Mouse (Mus musculus) kidney, embryonic 16.5 days (tissue): ENCODE measurements at regions not wholly inside any gene's neighbourhood (a gene's known extent, or its start where the extent isn't known, plus 50 kb on each side); places are given as distances from the start of the nearest gene placed in this dataset.

Source experiments
- ATAC-seq: fragments of 200-750 bp; cut with Nextera tagmentation; 2 replicates; pipeline ENCODE4 v1.8.0; 2017; ENCODE audit warnings: moderate TSS enrichment; ENCODE audit not compliant: low FRiP score, low TSS enrichment
- H3K27ac ChIP-seq: fragments of 300-500 bp; sonication (generic); 2 replicates; pipeline ENCODE4 v1.5.1; 2014; ENCODE audit warnings: low read length
- H3K27me3 ChIP-seq: fragments of 300-500 bp; sonication (generic); 2 replicates; pipeline ENCODE4 v1.6.1; 2014; ENCODE audit warnings: low read length, control low read depth, mixed read lengths; ENCODE audit not compliant: insufficient read depth
- H3K36me3 ChIP-seq: fragments of 300-500 bp; sonication (generic); 2 replicates; pipeline ENCODE4 v1.6.1; 2014; ENCODE audit warnings: low read length, control low read depth, mixed read lengths; ENCODE audit not compliant: insufficient read depth
- H3K4me1 ChIP-seq: fragments of 300-500 bp; sonication (generic); 2 replicates; pipeline ENCODE4 v1.6.1; 2014; ENCODE audit warnings: low read length, control low read depth, mixed read lengths; ENCODE audit not compliant: insufficient read depth
- H3K4me2 ChIP-seq: fragments of 300-500 bp; sonication (generic); replicated peaks from 2 replicates; pipeline ENCODE4 v1.6.1; 2014; ENCODE audit warnings: low read depth, low read length
- H3K4me3 ChIP-seq: fragments of 300-500 bp; sonication (generic); 2 replicates; pipeline ENCODE4 v1.5.1; 2014; ENCODE audit warnings: mild to moderate bottlenecking, low read length
- H3K9ac ChIP-seq: fragments of 300-500 bp; sonication (generic); replicated peaks from 2 replicates; pipeline ENCODE4 v1.6.1; 2014; ENCODE audit warnings: low read length
- H3K9me3 ChIP-seq: fragments of 300-500 bp; sonication (generic); 2 replicates; pipeline ENCODE4 v1.6.1; 2016; ENCODE audit warnings: low read length, control low read depth
- WGBS: fragments of 180-500 bp; shearing (Covaris S2); extraction: QIAGEN DNeasy Blood & Tissue Kit; methylation state at CpG from one replicate; pipeline ENCODE4 v1.1.7; 2014; 5-methylcytosine and 5-hydroxymethylcytosine counted together

DNA sequence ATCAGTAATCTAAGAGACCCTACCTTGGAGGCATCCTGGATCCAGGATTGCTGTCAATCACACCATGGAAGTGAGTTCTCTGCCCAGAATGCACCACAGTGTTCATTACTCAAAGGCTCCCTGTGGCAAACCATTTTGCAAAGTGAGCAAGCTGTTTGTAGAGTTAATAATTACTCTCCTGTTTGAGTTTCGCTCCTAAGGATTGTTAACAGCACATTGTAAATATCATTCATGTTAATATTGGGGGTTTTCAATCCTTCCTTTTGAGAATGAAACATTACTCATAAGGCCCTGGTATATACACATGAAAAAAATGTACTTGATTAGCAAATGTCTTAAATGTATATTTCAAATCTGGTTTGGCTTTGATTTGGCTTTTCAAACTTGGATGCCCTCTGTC lies 58.1 kb upstream of the Clstn2 start:
- WGBS = 83% methylated on average over 1 of the region's 1 CpGs
- H3K9me3 ChIP-seq = no peaks in the 10 kb centered on the region
- no peaks in the 10 kb centered on the region for H3K27me3 ChIP-seq
- H3K4me1 ChIP-seq = no peaks in the 10 kb centered on the region
- H3K4me3 ChIP-seq = no peak overlapping the region
- H3K4me2 ChIP-seq = no peak overlapping the region
- no peak for ATAC-seq
- no peaks in the 10 kb centered on the region for H3K36me3 ChIP-seq
- no peak overlapping the region for H3K9ac ChIP-seq
- H3K27ac ChIP-seq = no peak overlapping the region

DNA sequence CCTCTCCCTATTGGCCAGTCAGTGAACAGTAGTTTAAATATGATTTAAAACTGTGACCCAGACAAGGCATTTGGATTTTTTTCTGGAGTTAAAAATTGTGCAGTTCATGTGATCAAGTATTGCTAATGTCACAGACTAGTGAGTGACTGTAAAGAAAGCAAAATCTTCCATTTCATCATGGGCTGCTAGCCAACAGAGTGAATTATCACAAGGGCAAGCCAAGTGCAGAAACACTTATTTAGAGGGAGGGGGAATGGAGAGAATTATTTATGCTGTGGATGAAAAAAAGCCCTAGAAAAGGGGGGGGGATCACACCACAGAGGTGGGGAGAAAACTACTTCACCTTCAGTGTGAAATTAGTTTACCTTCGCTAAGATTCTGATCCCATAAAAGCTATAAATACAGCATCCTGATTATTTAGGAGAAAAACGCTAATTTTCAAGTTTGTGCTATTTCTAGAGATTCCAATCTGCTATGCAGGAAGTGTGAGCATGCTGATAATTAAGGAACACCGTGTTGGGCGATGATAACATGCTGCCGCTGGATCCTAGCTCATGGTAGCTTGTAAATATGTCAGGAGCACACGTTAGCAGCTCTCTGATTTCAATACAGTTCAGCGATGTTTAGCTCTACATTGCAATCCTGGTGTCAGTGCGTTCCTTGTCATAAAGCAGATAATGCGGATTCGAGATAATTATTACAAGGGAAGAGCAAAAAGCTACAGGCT lies 62.2 kb upstream of the Clstn2 start:
- WGBS = 54% methylated on average over 10 of the region's 10 CpGs
- ATAC-seq = no peak
- no peak overlapping the region for H3K9ac ChIP-seq
- H3K36me3 ChIP-seq = no peaks in the 10 kb centered on the region
- no peaks in the 10 kb centered on the region for H3K4me1 ChIP-seq
- H3K4me3 ChIP-seq = no peak overlapping the region
- H3K4me2 ChIP-seq = no peak overlapping the region
- H3K9me3 ChIP-seq = no peaks in the 10 kb centered on the region
- H3K27me3 ChIP-seq = no peaks in the 10 kb centered on the region
- no peak overlapping the region for H3K27ac ChIP-seq

DNA sequence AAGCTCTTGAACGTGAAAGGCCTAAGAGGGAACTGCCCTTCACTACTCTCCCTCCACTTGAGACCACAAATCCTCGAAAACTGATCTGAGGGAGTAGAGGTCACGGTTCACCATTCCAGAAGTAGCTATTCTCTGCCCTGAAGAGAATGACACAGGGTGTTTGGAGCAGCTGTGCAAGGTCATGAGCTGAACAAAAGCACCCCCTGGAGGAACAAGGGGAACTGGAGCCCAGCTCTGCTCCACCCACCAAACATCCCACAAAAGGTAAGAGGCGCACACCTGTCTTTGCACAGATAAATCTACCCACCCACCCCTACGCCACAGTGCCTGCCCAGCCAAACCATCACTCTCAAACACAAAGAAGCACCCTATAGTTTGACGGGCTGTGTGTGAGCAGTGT lies 90.4 kb upstream of the Clstn2 start:
- ATAC-seq = no peak
- no peaks in the 10 kb centered on the region for H3K4me1 ChIP-seq
- 49% methylated on average over 6 of the region's 6 CpGs for WGBS

DNA sequence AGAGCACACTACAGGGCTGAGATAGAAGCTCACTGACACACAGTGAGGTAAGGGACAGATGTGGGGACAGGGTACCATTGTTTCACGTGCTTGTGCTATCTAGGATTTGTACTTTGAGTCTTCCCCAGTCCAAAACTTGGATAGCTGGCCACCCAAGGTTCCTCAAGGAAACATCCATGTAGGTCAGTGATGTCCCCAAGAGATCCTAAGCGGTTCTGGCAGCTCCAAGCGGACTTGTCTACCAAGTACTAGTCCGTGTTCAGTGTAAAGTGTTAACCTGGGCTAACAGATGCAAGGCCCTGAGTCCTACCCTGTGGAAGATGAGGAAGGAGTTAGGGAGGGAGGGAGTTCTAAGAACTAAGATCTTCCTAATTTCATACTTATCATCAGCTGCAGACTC lies 96.6 kb upstream of the Clstn2 start:
- Histone ChIP-seq H3K4me1 (no peaks in the 10 kb centered on the region), H3K9ac (no peak overlapping the region), H3K9me3 (no peaks in the 10 kb centered on the region), H3K4me2 (no peak overlapping the region), H3K4me3 (no peak overlapping the region), H3K36me3 (no peaks in the 10 kb centered on the region), H3K27ac (no peak overlapping the region), H3K27me3 (no peaks in the 10 kb centered on the region)
- ATAC-seq = no peak
- WGBS = 91% methylated on average over 4 of the region's 4 CpGs

More for the DNA sequence above, 90.4 kb upstream of the Clstn2 start:
- Histone ChIP-seq H3K36me3 (no peaks in the 10 kb centered on the region), H3K4me3 (no peak overlapping the region), H3K27me3 (no peaks in the 10 kb centered on the region), H3K27ac (no peak overlapping the region), H3K9me3 (no peaks in the 10 kb centered on the region), H3K9ac (no peak overlapping the region), H3K4me2 (no peak overlapping the region)

- Histone ChIP-seq H3K9me3 (no peaks in the 10 kb centered on the region), H3K4me1 (no peaks in the 10 kb centered on the region), H3K4me2 (no peak overlapping the region), H3K27ac (no peak overlapping the region), H3K27me3 (no peaks in the 10 kb centered on the region), H3K36me3 (no peaks in the 10 kb centered on the region), H3K4me3 (no peak overlapping the region), H3K9ac (no peak overlapping the region)
- WGBS = 88% methylated on average over 5 of the region's 5 CpGs
- ATAC-seq = no peak
These were observed 97.9 kb upstream of the Clstn2 start for GRCm38 (mm10) chr9:98130849-98131248.

DNA sequence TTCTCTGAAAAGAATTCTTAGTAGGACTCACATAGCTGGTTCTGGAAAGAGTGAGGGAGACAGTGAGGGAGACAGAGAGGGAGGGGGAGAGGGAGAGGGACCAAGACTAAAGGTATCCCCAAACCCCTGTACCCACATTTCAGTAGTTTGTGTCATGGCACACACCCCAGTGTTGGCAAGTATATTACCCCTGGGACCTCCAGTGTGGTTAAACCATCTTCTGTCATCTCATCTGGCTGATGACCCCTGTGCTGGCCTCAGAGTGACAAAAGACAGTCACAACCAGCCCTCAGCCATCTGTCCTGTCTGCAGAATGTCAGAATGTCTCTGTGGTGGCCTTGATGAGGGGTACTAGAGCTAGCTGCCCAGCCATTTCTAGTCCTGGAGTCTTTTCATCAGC lies 107.6 kb upstream of the Clstn2 start:
- H3K4me2 ChIP-seq = no peak overlapping the region
- H3K27me3 ChIP-seq = no peaks in the 10 kb centered on the region
- no peak overlapping the region for H3K4me3 ChIP-seq
- no peak overlapping the region for H3K27ac ChIP-seq
- no peak overlapping the region for H3K9ac ChIP-seq
- no peak for ATAC-seq
- H3K9me3 ChIP-seq = no peaks in the 10 kb centered on the region
- H3K36me3 ChIP-seq = no peaks in the 10 kb centered on the region
- H3K4me1 ChIP-seq = no peaks in the 10 kb centered on the region

DNA sequence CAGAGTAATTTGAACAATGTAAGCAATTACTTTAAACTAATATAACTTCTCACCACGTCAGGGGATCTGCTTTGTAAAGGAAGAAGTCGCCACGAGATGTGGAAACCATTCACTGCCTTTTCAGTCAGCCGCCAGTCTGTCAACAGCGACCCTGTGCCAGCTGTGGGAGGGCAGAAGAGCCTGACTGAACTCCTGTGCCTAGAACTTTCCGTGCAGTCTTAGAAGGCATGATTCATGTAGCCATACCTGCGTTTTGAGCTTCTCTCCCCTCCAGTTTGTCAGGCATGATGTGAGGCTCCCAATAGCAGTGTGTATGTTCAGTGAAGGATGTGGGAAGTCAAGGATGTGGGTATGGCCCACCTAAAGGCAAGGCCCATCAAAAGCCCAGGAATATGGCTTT lies 109.1 kb upstream of the Clstn2 start:
- WGBS = 70% methylated on average over 7 of the region's 7 CpGs
- Histone ChIP-seq H3K9ac (no peak overlapping the region), H3K4me1 (no peaks in the 10 kb centered on the region), H3K27me3 (no peaks in the 10 kb centered on the region), H3K9me3 (no peaks in the 10 kb centered on the region), H3K4me2 (no peak overlapping the region), H3K27ac (no peak overlapping the region), H3K4me3 (no peak overlapping the region), H3K36me3 (no peaks in the 10 kb centered on the region)
- no peak for ATAC-seq

DNA sequence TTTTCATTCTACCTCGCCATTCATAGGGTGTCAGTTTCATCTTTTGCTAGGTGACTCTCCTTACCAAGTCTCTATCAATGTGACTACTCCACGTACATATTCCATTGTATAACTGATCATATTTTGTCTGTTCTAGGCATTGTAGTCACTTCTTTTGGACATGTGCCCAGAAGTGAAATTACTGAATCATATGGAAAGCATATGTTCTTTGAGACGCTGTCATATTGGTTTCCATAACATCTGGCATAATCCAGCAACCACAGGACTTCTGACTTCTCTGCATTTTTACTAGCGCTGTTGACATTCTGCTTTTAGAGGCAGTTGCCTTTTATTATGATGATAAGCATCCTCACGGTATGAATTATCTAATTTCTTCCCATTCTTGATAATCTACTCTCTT lies 113.9 kb upstream of the Clstn2 start:
- H3K27ac ChIP-seq = no peak overlapping the region
- H3K4me1 ChIP-seq = no peaks in the 10 kb centered on the region
- H3K36me3 ChIP-seq = no peaks in the 10 kb centered on the region
- no peak overlapping the region for H3K9ac ChIP-seq
- WGBS = 84% methylated on average over 5 of the region's 5 CpGs
- H3K4me2 ChIP-seq = no peak overlapping the region
- no peak overlapping the region for H3K4me3 ChIP-seq
- ATAC-seq = no peak
- no peaks in the 10 kb centered on the region for H3K9me3 ChIP-seq
- H3K27me3 ChIP-seq = no peaks in the 10 kb centered on the region

GRCm38 (mm10) chr9:98158421-98158820 lies 125.4 kb upstream of the Clstn2 start:
- Histone ChIP-seq H3K27me3 (no peaks in the 10 kb centered on the region), H3K36me3 (no peaks in the 10 kb centered on the region), H3K9ac (no peak overlapping the region), H3K4me3 (no peak overlapping the region), H3K27ac (no peak overlapping the region), H3K4me1 (no peaks in the 10 kb centered on the region), H3K9me3 (no peaks in the 10 kb centered on the region), H3K4me2 (no peak overlapping the region)
- no peak for ATAC-seq
- WGBS = 93% methylated on average over 2 of the region's 2 CpGs

GRCm38 (mm10) chr9:98164489-98164888 lies 122.7 kb upstream of the Nmnat3 start:
- Histone ChIP-seq H3K36me3 (no peaks in the 10 kb centered on the region), H3K9ac (no peak overlapping the region), H3K4me1 (no peaks in the 10 kb centered on the region), H3K4me2 (no peak overlapping the region), H3K27me3 (no peaks in the 10 kb centered on the region), H3K4me3 (no peak overlapping the region), H3K9me3 (no peaks in the 10 kb centered on the region), H3K27ac (no peak overlapping the region)
- whole genome bisulfite sequencing = 70% methylated on average over 5 of the region's 5 CpGs
- no peak for ATAC-seq
